Mouse (Mus musculus): ENCODE data around the gene Dusp13. TPM values are rescaled to one million over a fixed set of nuclear protein-coding genes. Genes with fewer than 3 reads are reported as not detected.

Gene Dusp13
- polyA plus RNA-seq, 1 experiment from 2014 or later, result not detected

GRCm38 (mm10) chr14:21720430-21721205 lies 30.4 kb downstream of the Dusp13 start:
- H3K4me2 ChIP-seq (ENCODE audit: low read depth), result no peak overlapping the region
- H3K36me3 ChIP-seq (ENCODE audit: control insufficient read depth, insufficient read depth, low read length), result no peaks in the 10 kb centered on the region
- no peaks in the 10 kb centered on the region for H3K4me1 ChIP-seq (ENCODE audit: control insufficient read depth, insufficient read depth, low read length)
- 77% methylated on average over 4 of the region's 4 CpGs for WGBS
- ATAC-seq (ENCODE audit: insufficient read depth, low FRiP score, low TSS enrichment) (no peak), DNase-seq (ENCODE audit: low spot score) (no peak)
- no peaks in the 10 kb centered on the region for H3K27me3 ChIP-seq (ENCODE audit: control insufficient read depth, insufficient read depth, low read length)
- no peak overlapping the region for H3K27ac ChIP-seq (ENCODE audit: low read depth, low read length)
- H3K9me3 ChIP-seq (ENCODE audit: control insufficient read depth, low read length), result no peaks in the 10 kb centered on the region
- no peak overlapping the region for H3K9ac ChIP-seq (ENCODE audit: low read length)
- no peak overlapping the region for H3K4me3 ChIP-seq (ENCODE audit: low read depth, low read length)

- 56% methylated on average over 17 of the region's 17 CpGs for WGBS
- H3K36me3 ChIP-seq (ENCODE audit: control insufficient read depth, insufficient read depth, low read length), result no peaks in the 10 kb centered on the region
- H3K9ac ChIP-seq (ENCODE audit: low read length), result no peak overlapping the region
- H3K27ac ChIP-seq (ENCODE audit: low read depth, low read length), result no peak overlapping the region
- no peaks in the 10 kb centered on the region for H3K27me3 ChIP-seq (ENCODE audit: control insufficient read depth, insufficient read depth, low read length)
- no peaks in the 10 kb centered on the region for H3K9me3 ChIP-seq (ENCODE audit: control insufficient read depth, low read length)
- DNase-seq (ENCODE audit: low spot score) (no peak), ATAC-seq (ENCODE audit: insufficient read depth, low FRiP score, low TSS enrichment) (no peak)
- no peak overlapping the region for H3K4me2 ChIP-seq (ENCODE audit: low read depth)
- H3K4me3 ChIP-seq (ENCODE audit: low read depth, low read length), result no peak overlapping the region
- H3K4me1 ChIP-seq (ENCODE audit: control insufficient read depth, insufficient read depth, low read length), result no peaks in the 10 kb centered on the region
Observed at GRCm38 (mm10) chr14:21719646-21720383, 31.2 kb downstream of the Dusp13 start.

- Histone ChIP-seq H3K9me3 (ENCODE audit: control insufficient read depth, low read length) (no peaks in the 10 kb centered on the region), H3K4me1 (ENCODE audit: control insufficient read depth, insufficient read depth, low read length) (no peaks in the 10 kb centered on the region), H3K4me3 (ENCODE audit: low read depth, low read length) (no peak within 1 kb of the TSS), H3K27me3 (ENCODE audit: control insufficient read depth, insufficient read depth, low read length) (no peaks in the 10 kb centered on the region), H3K36me3 (ENCODE audit: control insufficient read depth, insufficient read depth, low read length) (no peaks in the 10 kb centered on the region), H3K27ac (ENCODE audit: low read depth, low read length) (no peak within 1 kb of the TSS), H3K4me2 (ENCODE audit: low read depth) (no peak within 1 kb of the TSS), H3K9ac (ENCODE audit: low read length) (no peak within 1 kb of the TSS)
- DNase-seq (ENCODE audit: low spot score) (no peak), ATAC-seq (ENCODE audit: insufficient read depth, low FRiP score, low TSS enrichment) (no peak)
- WGBS, result 64% methylated on average over 5 of the region's 5 CpGs
Observed at GRCm38 (mm10) chr14:21714486-21714885, 36.5 kb downstream of the Dusp13 start, which contains the start of gene Dupd1. Gene Dupd1, minus strand, starts transcription at chr14:21714576.

GRCm38 (mm10) chr14:21711231-21711630 lies 39.8 kb downstream of the Dusp13 start:
- Histone ChIP-seq H3K9me3 (ENCODE audit: control insufficient read depth, low read length) (no peaks in the 10 kb centered on the region), H3K4me2 (ENCODE audit: low read depth) (no peak overlapping the region), H3K27ac (ENCODE audit: low read depth, low read length) (no peak overlapping the region), H3K4me1 (ENCODE audit: control insufficient read depth, insufficient read depth, low read length) (no peaks in the 10 kb centered on the region), H3K9ac (ENCODE audit: low read length) (no peak overlapping the region), H3K27me3 (ENCODE audit: control insufficient read depth, insufficient read depth, low read length) (no peaks in the 10 kb centered on the region), H3K4me3 (ENCODE audit: low read depth, low read length) (no peak overlapping the region), H3K36me3 (ENCODE audit: control insufficient read depth, insufficient read depth, low read length) (no peaks in the 10 kb centered on the region)
- WGBS, result 86% methylated on average over 2 of the region's 2 CpGs
- no peak for ATAC-seq (ENCODE audit: insufficient read depth, low FRiP score, low TSS enrichment)
- DNase-seq (ENCODE audit: low spot score), result no peak

GRCm38 (mm10) chr14:21709545-21709944 lies 41.4 kb downstream of the Dusp13 start:
- H3K9ac ChIP-seq (ENCODE audit: low read length), result no peak overlapping the region
- ATAC-seq (ENCODE audit: insufficient read depth, low FRiP score, low TSS enrichment) (no peak), DNase-seq (ENCODE audit: low spot score) (no peak)
- no peak overlapping the region for H3K4me3 ChIP-seq (ENCODE audit: low read depth, low read length)
- no peaks in the 10 kb centered on the region for H3K27me3 ChIP-seq (ENCODE audit: control insufficient read depth, insufficient read depth, low read length)
- 72% methylated on average over 2 of the region's 2 CpGs for WGBS
- no peaks in the 10 kb centered on the region for H3K9me3 ChIP-seq (ENCODE audit: control insufficient read depth, low read length)
- no peak overlapping the region for H3K4me2 ChIP-seq (ENCODE audit: low read depth)
- H3K4me1 ChIP-seq (ENCODE audit: control insufficient read depth, insufficient read depth, low read length), result no peaks in the 10 kb centered on the region
- H3K36me3 ChIP-seq (ENCODE audit: control insufficient read depth, insufficient read depth, low read length), result no peaks in the 10 kb centered on the region
- no peak overlapping the region for H3K27ac ChIP-seq (ENCODE audit: low read depth, low read length)

GRCm38 (mm10) chr14:21706759-21707571 lies 44.0 kb downstream of the Dusp13 start:
- 73% methylated on average over 12 of the region's 12 CpGs for WGBS
- H3K36me3 ChIP-seq (ENCODE audit: control insufficient read depth, insufficient read depth, low read length), result no peaks in the 10 kb centered on the region
- no peak overlapping the region for H3K4me2 ChIP-seq (ENCODE audit: low read depth)
- no peak overlapping the region for H3K9ac ChIP-seq (ENCODE audit: low read length)
- no peaks in the 10 kb centered on the region for H3K4me1 ChIP-seq (ENCODE audit: control insufficient read depth, insufficient read depth, low read length)
- no peak overlapping the region for H3K4me3 ChIP-seq (ENCODE audit: low read depth, low read length)
- ATAC-seq (ENCODE audit: insufficient read depth, low FRiP score, low TSS enrichment) (no peak), DNase-seq (ENCODE audit: low spot score) (no peak)
- H3K9me3 ChIP-seq (ENCODE audit: control insufficient read depth, low read length), result no peaks in the 10 kb centered on the region
- no peaks in the 10 kb centered on the region for H3K27me3 ChIP-seq (ENCODE audit: control insufficient read depth, insufficient read depth, low read length)
- no peak overlapping the region for H3K27ac ChIP-seq (ENCODE audit: low read depth, low read length)

GRCm38 (mm10) chr14:21705462-21705861 lies 45.5 kb downstream of the Dusp13 start:
- no peaks in the 10 kb centered on the region for H3K4me1 ChIP-seq (ENCODE audit: control insufficient read depth, insufficient read depth, low read length)
- H3K4me2 ChIP-seq (ENCODE audit: low read depth), result no peak overlapping the region
- 88% methylated on average over 2 of the region's 2 CpGs for WGBS
- no peaks in the 10 kb centered on the region for H3K9me3 ChIP-seq (ENCODE audit: control insufficient read depth, low read length)
- H3K36me3 ChIP-seq (ENCODE audit: control insufficient read depth, insufficient read depth, low read length), result no peaks in the 10 kb centered on the region
- no peak overlapping the region for H3K9ac ChIP-seq (ENCODE audit: low read length)
- ATAC-seq (ENCODE audit: insufficient read depth, low FRiP score, low TSS enrichment) (no peak), DNase-seq (ENCODE audit: low spot score) (no peak)
- H3K4me3 ChIP-seq (ENCODE audit: low read depth, low read length), result no peak overlapping the region
- H3K27me3 ChIP-seq (ENCODE audit: control insufficient read depth, insufficient read depth, low read length), result no peaks in the 10 kb centered on the region
- no peak overlapping the region for H3K27ac ChIP-seq (ENCODE audit: low read depth, low read length)

GRCm38 (mm10) chr14:21703255-21703654 lies 47.7 kb downstream of the Dusp13 start:
- Histone ChIP-seq H3K9ac (ENCODE audit: low read length) (no peak overlapping the region), H3K4me1 (ENCODE audit: control insufficient read depth, insufficient read depth, low read length) (no peaks in the 10 kb centered on the region), H3K9me3 (ENCODE audit: control insufficient read depth, low read length) (no peaks in the 10 kb centered on the region), H3K4me3 (ENCODE audit: low read depth, low read length) (no peak overlapping the region), H3K27me3 (ENCODE audit: control insufficient read depth, insufficient read depth, low read length) (no peaks in the 10 kb centered on the region), H3K36me3 (ENCODE audit: control insufficient read depth, insufficient read depth, low read length) (no peaks in the 10 kb centered on the region), H3K27ac (ENCODE audit: low read depth, low read length) (no peak overlapping the region), H3K4me2 (ENCODE audit: low read depth) (no peak overlapping the region)
- whole genome bisulfite sequencing, result 86% methylated on average over 5 of the region's 5 CpGs
- no peak for ATAC-seq (ENCODE audit: insufficient read depth, low FRiP score, low TSS enrichment)
- no peak for DNase-seq (ENCODE audit: low spot score)

Data from neural tube, embryonic 11.5 days (tissue).